Mouse (Mus musculus) ovary, adult 18-20 months (tissue): Measurements from ENCODE around the gene Elavl4.

ENCODE experiments used
- DNase-seq: peaks from one replicate; pipeline ENCODE4 v3.0.0; 2022; ENCODE audit warnings: low spot score, mixed read lengths

Elavl4 gene

DNA sequence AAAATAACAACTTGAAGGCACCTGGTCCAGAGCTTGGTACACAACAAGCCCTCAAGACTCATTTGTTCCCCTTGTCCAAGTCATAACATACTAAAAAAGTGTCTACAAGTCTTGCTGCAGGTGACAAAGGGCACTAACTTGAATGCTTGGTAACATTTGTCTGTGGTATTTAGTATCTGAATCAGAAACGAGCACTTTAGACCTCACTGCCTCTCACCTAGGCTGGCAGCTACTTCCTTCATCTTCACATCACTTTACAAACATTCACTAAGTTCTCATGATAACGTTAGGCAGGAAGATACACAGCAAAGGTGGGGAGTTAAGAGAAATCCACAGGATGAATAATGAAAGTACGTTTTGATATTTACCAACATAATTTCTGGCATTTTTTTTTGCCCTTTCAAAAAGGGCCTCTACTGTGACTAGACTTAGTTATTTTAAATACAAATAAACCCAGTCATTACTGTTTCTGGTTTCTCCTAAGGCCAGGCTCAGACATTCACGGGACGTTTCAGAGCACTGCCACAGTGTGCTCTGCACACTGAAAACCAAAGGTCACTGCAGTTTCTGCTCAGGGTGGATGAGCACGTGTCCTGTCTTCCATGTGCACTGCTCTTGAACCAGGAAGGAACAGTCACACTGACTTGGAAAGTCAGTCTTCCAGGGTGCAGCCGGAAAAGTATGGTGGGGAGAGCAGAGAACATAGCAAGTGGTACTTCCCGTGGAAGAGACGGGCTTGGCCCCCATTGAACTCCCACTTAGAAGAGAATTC, 84.7 kb downstream of the Elavl4 start:
- DNase-seq: no peak

DNA sequence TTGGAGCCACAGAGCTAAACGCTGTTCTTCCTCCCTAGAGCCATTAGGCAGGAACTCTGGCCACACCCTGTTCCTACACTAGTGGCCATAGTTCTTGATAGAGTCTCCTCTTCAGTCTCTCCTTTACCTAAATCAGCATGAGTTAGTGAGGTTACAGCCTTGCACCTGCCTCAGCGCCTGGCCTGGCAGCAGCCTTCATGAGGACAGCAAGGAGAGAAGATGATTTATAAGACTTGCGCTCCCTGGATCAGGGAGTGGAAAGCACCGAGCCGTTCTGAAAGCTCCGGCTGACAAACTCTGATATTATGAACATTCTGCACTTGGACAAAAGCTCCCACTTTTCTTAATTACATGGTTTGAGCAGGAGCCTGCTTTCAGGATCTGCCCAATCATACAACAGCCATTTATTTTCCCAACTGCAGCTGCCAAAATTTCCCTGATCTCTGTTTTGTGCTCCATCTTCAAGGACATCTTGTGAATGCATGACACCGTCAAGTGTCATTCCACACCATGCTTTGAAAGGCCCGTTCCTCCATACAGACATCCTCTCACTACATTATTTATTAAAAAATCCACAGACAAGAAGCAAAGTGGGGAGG, 87.3 kb downstream of the Elavl4 start:
- DNase-seq: no peak

DNA sequence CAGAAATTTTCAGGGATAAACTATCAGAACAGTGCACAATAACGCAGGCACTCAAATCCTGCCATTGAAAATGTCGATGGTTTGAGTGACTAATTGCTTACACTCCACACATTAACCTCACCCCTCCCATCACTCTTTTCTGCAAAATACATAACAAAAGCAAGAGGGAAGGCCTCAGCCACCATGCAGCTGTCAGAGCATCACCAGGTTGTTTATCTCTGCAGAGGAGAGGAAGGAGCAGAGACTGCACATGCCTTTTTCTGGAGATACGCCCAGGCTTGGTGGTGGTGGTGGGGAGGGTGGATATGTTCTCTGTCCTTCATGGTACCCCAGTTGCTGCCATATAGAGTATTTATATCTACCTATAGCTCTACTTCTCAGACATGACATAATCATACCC, 94.3 kb downstream of the Elavl4 start:
- no peak for DNase-seq

DNA sequence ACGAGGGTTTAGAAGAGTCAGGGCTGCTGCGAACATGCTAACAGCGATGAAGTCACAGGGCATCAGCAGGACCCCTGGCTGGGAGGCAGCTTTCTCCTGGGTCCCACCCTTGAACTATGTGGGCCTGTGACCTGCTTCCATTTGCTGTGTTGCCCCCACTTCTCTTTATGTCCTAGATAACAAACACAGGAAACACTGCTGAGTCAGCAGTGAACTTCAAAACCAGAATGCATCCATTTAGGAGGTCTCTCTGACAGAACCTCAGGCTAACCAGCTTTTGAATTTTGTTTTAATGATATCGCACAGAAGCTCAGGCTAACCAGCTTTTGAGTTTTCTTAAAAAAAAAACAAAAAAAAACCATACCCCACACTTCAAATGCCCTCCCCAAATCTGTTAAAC, 96.1 kb downstream of the Elavl4 start:
- no peak for DNase-seq

DNA sequence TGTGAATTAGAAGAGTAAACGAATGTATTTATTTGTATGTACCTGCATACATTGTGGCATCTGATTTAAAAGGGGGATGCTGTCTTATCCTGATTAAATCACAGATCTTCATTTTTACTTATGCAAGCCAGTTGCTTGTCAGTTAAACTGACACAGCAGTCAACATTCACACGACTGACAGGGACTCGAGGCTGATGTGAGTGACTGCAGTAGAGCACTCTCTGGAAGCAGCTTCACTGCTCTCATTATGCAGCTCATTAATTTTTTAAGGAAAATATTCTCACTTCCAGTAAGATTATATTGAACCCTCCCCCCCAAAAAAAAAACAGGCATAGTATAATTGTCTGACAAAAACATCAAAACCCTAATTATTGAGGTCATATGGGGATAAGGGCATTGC, 101.7 kb downstream of the Elavl4 start:
- DNase-seq: no peak

DNA sequence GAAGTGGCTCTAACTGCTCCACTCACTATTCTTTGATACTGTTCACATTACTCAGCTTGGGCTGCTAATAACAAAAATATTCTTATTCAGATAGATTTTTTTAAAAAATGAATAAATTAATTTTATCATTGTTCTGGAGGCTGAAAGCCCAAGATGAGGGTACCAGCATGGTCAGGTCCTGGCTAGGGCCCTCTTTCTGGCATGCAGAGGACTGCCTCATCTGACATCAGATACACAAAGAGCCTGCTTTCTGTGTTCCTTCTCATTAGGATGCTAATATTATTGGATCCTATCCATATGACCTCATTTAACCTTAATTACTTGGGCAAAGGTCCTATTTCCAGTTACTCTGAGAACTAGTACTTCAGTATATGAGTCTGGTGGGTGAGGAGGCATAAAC, 108.8 kb downstream of the Elavl4 start:
- DNase-seq: no peak

DNA sequence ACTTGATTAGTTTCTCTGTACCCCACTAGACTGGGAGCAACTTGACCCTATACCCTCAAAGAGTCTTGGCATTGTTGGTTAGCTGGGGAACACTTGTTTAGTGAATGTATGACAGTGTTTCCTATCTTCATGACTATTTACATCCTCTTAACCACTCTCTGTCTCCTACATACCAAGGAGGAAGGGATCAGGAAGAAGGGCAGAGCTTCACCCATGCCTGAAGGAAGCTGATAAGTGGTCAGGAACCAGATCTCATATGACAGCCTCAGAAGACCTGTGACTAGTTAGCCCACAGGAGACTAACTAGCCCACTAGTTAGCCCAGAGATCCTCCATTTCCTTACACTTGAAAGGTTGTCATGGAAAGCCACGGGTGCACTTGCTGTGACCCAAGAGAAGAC, 117.2 kb downstream of the Elavl4 start:
- DNase-seq: no peak

DNA sequence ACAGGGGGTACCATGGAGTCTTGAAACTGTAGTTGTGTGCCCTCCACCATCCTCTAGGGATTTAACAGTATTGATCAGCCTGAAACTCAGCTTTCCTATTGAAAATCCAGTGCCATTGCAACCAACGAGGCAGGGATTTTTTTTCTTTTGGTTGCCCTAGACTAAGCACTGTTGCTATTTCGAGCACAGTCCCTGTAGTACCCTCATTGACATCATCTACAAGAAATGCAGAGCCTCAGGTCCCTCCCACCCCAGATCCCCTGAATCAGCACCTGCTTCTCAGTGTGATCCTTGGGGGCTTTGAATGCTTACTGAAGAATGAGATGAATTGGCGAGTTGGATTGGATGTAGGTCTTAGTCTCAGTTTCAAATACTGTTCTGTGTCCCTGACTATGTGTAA, 119.4 kb downstream of the Elavl4 start:
- no peak for DNase-seq

DNA sequence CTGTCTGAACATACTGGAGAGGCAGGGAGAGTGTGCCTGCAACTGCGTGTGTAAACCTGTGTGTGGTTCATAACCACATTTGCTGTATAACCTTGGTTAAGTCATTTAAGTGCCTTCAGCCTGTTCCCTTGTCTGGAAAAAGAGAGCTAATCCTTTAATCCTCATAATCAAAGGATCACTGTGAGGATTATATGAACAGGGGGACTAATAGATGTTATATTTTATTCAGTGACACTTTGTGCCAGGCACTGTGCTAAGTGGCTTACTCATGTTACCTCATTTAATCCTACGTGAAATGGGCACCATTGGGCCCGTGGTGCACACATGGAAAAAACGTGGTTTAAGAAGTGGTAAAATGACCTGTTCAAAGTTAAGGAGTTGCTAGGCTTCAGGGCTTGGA, 119.9 kb downstream of the Elavl4 start:
- no peak for DNase-seq

DNA sequence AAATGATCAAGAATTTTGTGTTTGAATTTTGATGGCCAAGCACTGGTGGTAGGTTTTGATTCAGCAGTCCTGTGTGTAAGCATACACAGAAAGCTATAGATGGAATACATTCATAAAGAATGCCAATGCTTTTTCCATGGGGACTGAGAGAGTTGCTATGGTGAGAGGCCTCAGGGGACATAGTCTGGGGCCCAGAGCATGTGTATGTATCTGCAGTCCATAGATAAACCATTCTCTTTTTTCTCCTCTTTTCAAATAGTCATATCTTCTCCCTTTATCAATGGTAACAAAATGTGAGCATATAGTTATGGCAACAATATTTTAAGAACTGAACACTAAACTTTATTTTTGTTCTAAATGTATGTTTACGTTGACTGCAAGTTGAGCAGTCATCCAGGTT, 122.1 kb downstream of the Elavl4 start:
- no peak for DNase-seq

DNA sequence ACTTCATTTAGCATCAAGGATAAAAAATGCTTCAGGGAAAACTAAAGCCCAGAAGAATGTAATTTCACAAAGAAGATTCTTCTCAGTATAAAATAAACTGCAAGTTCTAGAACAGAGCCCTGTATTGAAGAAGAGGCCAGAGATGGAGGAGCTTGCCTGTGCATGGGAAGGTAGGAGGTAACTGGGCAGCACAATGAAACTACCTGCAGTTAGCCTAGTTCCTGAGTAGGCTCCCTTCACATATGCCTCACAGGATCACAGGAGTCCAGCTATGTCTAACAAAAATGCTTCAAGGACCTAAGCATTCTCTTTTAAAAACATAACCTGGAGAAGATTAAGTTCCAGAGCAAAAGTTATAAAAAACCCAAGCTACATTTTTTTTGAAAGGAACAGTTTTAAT, 122.5 kb downstream of the Elavl4 start:
- DNase-seq: no peak

DNA sequence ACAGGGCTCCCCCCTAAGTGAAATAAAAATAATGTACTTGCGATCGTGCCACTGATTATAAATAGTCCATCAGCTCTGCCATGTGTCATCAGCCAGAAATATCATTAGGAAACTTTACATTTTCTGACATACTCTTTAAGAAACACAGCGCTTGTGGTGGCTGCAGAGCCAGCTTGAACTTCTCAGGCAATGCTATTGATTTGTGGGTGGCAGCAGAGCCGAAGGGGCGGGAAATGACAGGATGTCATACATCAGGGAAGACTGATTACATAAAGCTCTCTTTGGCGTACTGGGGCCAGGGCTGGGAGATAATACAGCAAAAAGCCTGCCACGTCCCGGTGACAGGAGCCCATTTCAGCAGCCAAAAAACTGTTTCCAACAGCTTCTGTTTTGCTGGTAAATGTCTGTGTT, 124.1 kb downstream of the Elavl4 start:
- DNase-seq: no peak

DNA sequence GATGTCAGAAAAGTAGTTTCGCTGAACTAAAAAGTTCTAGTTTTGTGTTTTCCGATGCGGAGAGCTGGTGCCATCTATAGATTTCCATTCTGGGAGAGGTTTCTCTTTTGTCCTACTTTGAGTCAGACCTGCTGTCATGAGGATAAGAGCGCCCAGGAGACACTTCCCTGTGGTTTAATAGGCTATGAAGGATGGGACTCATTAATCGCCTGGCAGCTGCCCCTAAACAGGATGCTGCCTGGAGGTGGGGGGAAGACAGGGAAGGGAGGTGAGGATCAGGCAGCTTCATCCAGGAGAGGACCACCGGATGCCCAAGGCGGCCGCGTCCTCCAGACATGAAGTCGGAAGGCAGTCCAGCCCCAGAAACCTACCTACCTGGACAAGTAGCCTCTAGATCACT, 126.2 kb downstream of the Elavl4 start:
- DNase-seq: no peak

DNA sequence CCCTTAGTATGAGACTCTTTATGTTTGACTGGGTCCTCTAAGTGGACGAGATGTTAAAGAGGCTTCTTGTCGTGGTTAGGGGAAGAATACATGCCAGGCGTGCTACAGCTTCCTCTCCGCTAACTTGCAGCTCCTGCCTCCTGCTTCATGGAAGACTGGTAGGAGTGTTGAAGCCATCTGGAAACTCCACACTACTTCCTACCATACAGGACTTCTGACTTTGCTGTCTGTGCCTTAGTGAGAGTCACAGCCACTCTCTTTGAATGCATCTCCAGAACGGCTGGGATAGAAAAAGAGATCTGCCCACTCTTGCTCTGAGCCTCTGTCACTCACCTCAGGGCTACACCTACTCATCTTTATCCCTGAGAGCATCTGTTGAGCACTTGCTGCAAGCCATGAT, 132.9 kb downstream of the Elavl4 start:
- DNase-seq: no peak

DNA sequence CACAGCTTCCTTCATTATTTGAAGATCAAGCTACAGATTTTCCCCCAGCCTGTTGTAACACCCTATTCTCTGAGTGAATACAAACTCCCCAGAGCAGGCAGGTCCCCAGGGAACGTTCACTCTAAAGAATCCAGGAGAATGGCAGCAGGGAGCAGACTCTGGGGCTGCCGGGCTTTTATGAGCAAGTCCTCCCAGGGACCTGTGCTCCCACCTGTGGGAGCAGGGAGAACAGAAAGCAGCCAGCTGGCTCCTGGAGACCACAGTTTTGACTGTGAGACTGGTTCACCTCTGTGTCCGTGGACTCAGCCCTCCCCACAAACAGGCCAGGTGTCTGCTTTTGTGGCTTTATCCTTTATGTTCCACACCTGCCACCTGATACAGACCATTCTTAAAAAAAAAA, 134.2 kb downstream of the Elavl4 start:
- DNase-seq: no peak

DNA sequence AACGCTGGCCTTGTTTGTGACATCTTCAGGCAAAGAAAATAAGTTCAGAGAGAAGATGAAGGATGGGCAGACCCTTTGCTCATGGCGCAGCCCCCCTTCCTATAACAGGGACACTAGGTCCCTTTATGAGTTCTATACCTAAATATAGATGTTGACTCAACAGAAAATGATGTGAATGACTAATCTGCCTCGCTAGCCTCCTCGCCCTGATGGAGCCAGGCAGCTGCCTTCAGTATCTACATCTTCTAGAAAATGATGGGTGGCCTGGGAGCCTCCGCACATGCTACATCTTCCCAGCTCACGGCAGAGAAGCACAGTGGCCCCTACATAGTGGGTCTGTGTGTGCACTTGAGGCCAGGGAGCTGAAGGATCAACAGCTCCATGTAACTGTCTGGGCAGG, 137.2 kb downstream of the Elavl4 start:
- DNase-seq: no peak

DNA sequence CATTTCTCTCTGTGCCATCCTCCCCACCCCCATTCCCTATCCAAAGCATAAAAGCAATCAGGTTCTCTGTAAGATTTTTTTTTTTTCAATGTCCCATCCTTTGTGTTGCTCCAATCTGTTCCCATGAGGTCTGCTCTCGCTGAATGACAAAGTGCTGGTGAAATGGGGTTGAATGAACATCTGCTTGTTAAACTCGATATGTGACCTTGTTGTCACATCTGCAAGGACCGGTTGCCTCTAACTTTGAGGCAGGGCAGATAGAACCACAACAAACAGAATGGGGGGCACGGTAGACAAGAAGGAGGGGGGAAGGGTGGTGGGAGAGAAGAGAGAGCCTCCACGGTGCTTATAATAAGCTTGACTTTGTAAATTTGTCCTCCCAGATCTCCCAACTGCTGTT, 138.0 kb downstream of the Elavl4 start:
- DNase-seq: no peak

DNA sequence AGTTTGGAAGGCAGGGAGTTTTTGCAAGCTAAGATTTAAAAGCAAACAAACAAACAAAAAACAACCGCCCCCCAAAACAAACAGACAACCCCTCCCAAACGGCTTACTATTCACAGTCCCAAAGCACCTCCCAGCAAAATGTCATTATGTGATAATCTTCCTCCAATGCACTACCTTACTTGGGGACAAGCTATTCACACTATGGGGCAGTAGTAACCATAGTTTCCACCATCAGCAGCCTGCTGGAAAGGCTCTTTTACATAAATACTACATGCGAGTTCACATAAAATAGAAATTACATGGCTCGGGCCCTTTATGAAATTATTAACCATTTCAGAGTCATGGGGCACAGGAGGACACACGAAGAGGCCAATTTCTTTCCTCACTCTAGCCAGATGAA, 141.5 kb downstream of the Elavl4 start:
- no peak for DNase-seq

DNA sequence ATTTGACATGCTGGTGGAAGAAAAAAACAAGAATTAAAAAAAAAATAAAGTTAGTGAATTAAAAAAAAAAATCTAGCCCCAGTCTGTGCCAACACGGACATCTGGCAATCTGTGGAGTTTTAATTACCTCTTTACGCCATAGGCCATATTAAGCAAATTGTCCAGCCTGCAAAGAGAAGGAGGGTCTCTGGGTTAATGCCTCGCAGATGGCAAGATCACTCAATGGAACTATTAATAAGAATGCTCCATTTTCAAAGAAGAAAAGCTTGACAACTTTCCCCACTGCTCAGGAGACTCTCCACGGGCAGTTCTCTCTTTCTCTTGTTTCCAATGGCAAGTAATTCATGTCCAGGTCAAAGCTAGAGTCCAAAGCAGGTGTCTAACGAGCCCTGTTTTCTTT, 142.1 kb downstream of the Elavl4 start:
- no peak for DNase-seq

DNA sequence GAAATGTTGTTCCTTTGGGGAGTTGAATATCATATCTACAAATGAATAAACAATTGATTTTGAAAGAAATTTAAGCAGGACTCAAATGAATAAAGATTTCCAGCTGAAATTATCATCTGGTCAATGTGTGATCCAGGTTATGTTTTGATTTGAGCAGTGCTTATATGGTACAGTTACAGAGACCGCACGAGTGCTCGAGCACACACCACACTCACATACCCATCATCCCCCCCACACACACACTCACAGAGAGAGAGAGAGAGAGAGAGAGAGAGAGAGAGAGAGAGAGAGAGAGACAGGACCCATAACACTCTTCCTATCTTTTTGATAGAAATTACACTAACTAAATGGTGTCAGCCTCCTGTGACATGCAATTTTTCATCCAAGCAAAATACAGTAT, 150.0 kb downstream of the Elavl4 start:
- no peak for DNase-seq

DNA sequence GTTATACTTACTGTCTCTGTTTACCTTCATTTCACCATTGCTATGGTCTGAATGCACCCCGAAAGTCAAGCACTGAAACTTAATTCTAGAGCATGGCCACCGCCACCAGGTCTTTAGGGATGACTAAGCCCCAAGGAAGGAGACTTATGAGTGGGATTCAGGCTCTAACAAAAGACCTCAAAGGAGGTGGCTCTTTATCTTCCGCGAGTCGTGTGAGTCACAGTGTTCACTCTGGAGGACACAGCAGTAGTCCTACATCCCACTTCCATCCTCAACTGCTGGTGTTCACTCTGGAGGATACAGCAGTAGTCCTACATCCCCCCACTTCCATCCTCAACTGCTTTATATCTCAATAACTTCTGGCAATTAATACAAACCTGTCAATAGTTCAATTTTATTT, 151.8 kb downstream of the Elavl4 start:
- DNase-seq: no peak

DNA sequence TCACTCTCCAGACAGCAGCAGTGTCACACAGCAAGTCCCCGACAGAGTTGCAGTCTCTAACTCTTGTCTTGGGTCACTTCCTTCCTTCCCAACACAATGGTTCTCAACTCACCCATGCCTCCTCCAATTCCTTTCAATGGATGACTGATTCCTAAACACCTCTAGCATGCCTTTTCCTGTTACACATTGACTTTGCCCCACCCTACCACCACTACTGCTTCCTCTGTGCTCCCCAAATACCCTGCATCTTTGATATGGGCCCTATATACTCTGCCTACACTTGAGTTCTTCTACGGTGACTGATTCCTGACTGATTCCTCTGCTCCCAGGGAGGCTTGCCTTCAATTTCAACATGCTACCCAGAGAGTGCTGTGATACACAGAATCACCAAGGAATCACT, 153.1 kb downstream of the Elavl4 start:
- no peak for DNase-seq

DNA sequence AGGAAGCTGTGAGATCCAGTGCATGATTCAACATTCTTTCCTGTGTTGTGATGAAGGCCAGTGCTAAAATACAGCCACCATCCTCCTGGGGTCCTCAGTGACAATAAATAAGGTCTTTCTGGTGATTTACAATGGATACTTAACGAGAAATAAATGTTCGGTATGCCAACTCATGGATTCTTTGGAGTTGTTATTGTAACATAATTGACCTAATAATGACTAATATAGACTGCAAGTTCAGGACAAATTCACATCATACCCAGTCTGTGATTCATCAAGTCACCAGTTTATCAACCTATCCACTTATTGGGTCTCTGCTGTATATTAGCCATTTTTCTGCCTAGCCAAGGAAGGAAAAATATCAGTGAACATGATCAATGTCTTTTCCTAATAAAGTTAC, 174.4 kb downstream of the Elavl4 start:
- no peak for DNase-seq

DNA sequence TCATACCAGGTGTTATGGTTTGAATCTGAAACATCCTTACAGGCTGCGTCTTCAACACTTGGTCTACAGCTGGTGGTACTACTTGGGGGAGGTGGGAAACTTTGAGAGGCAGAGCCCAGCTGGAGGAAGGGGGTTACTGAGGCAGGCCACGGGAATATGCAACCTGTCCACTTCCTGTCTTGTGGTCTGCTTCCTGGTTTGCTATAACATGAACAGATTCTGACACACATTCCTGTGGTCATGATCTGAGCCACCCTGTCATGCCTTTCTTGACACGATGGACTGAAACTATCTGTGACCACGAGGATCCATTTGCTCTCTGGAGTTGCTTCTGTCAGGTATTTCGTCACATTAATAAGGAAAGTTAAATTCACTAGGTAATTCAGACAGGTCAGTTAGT, 179.7 kb downstream of the Elavl4 start:
- DNase-seq: no peak
